Mouse (Mus musculus) left cerebral cortex, postnatal 36 days (tissue): ENCODE measurements around the gene Fam98c. TPM values are rescaled to one million over a fixed set of nuclear protein-coding genes. Genes with fewer than 3 reads are reported as not detected.
"Not testable (repeated sequence)": the region's sequence is repeated elsewhere in the genome, so short reads cannot be mapped to it uniquely, and the experiment has no call there.

Experiments used
- DNase-seq, 2 experiments: peaks; one replicate each; pipeline ENCODE4 v3.0.0; 2021 to 2022; ENCODE audit warnings: low spot score in 2 of 2, mixed read lengths in 1 of 2
- intact Hi-C: fragments of 180-260 bp; cut with DNase I; formaldehyde crosslinking; loops from one replicate; pipeline ENCODE4 v1.15.1; 2025
- total RNA-seq, 2 experiments: library from RNA; stranded (reverse); gene quantifications; 2 replicates each; pipeline ENCODE4 v1.2.3; 2021

Gene Fam98c
- 10 to 100 TPM; 35.3 to 40.3 TPM for total RNA-seq

GRCm38 (mm10) chr7:29155838-29156782, at the start of gene Fam98c:
Gene Fam98c, minus strand, starts transcription at chr7:29156234.
- intact Hi-C loops, result no loop called here

GRCm38 (mm10) chr7:29202577-29202976, 46.5 kb upstream of the Fam98c start:
- intact Hi-C loops, result no loop called here
- DNase-seq, result no peak

More at GRCm38 (mm10) chr7:29155838-29156782, at the start of gene Fam98c:
- peak; percentile 84 to 88 for DNase-seq

GRCm38 (mm10) chr7:29194230-29194629, 38.2 kb upstream of the Fam98c start:
- intact Hi-C loops, result not testable (repeated sequence)

DNA sequence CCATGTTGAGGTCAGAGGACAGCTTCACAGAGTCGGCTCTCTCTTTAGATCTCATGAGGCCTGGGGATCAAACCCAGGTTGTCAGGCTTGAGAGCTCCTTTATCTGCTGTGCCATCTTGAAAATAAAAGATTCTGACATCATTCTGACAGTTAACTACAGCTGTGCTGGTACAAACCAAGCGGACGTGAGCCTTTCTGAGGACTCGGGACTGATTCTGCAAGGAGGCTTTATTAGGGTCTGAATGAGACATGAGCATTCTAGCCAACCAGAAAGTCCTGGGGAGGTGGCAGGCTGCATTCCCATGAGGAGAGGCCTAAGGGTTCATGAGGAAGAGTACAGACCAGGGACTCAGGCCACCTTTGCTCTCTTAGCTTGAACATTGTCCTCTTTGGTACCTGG, 25.3 kb upstream of the Fam98c start:
- intact Hi-C loops, result loop anchor here (2.0 to 5.0 kb wide), 2 partner anchors 57 to 121 kb away; partner anchors contain the start of genes Dpf1 and Yif1b

More at GRCm38 (mm10) chr7:29194230-29194629, 38.2 kb upstream of the Fam98c start:
- not testable (repeated sequence) for DNase-seq

GRCm38 (mm10) chr7:29180854-29181236, 24.8 kb upstream of the Fam98c start:
- DNase-seq, result no peak
- intact Hi-C loops, result loop anchor here (2.0 to 5.0 kb wide), 2 partner anchors 58 to 121 kb away; partner anchors contain the start of genes Dpf1 and Yif1b

More for the DNA sequence above, 25.3 kb upstream of the Fam98c start:
- not testable (repeated sequence) for DNase-seq

GRCm38 (mm10) chr7:29180077-29180853, 24.2 kb upstream of the Fam98c start, which contains the start of gene Psmd8:
Gene Psmd8, minus strand, starts transcription at chr7:29180701.
- intact Hi-C loops, result loop anchor here (2.0 to 5.0 kb wide), 2 partner anchors 59 to 122 kb away; partner anchors contain the start of genes Dpf1 and Yif1b
- peak; percentile 94 to 95 for DNase-seq

- intact Hi-C loops, result no loop called here
- DNase-seq, result no peak
Observed at GRCm38 (mm10) chr7:29179323-29179722, 23.3 kb upstream of the Fam98c start.

GRCm38 (mm10) chr7:29178106-29178505, 22.1 kb upstream of the Fam98c start:
- no peak for DNase-seq
- intact Hi-C loops, result no loop called here

- intact Hi-C loops, result no loop called here
- no peak for DNase-seq
Observed at GRCm38 (mm10) chr7:29172390-29173016, 16.5 kb upstream of the Fam98c start.

GRCm38 (mm10) chr7:29171562-29172097, 15.6 kb upstream of the Fam98c start:
- intact Hi-C loops, result no loop called here
- no peak for DNase-seq

- DNase-seq, result no peak
- intact Hi-C loops, result no loop called here
Observed at GRCm38 (mm10) chr7:29170755-29171561, 14.9 kb upstream of the Fam98c start.

DNA sequence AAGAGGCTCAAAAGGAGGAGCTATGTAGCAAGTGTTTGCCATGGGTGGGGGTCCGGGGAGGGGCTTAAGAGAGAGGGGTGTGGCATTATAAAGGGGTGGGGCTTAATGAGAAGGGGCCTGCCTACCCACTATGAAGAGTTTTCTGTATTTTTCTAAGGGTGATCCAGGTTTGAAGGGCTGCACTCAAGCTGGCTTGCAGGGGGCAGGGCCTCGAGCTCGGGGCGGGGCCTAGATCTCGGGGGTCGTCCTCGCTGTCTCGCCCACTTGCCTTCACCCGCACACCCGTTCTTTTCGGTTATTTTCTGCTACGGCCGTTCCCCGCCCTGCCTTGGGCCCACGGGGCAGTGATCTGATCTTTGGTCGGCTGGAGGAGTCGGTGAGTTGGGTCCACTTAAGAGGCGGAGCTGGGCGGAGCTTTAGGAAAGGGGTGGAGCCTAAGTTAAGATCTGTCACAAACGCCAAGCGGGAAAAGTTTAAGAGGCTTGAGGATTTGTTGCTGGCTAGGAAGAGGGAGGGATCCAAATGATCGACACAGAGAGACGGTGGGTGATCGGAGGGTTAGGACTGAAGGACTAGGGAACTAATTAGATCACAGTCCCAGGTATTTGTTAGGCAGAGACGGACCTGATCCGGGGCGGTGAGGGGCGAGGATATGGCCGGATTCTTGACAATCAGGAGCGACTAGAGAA, 14.2 kb upstream of the Fam98c start, which contains the start of the genes Ggn and Spred3:
TSS of gene Ggn (plus strand) at position 145 of the 689 bp plus-strand sequence.
TSS of gene Spred3 (minus strand) at position 346 of the 689 bp plus-strand sequence.
- intact Hi-C loops, result no loop called here
- peak in 1 of 2 experiments; percentile 50 for DNase-seq

DNA sequence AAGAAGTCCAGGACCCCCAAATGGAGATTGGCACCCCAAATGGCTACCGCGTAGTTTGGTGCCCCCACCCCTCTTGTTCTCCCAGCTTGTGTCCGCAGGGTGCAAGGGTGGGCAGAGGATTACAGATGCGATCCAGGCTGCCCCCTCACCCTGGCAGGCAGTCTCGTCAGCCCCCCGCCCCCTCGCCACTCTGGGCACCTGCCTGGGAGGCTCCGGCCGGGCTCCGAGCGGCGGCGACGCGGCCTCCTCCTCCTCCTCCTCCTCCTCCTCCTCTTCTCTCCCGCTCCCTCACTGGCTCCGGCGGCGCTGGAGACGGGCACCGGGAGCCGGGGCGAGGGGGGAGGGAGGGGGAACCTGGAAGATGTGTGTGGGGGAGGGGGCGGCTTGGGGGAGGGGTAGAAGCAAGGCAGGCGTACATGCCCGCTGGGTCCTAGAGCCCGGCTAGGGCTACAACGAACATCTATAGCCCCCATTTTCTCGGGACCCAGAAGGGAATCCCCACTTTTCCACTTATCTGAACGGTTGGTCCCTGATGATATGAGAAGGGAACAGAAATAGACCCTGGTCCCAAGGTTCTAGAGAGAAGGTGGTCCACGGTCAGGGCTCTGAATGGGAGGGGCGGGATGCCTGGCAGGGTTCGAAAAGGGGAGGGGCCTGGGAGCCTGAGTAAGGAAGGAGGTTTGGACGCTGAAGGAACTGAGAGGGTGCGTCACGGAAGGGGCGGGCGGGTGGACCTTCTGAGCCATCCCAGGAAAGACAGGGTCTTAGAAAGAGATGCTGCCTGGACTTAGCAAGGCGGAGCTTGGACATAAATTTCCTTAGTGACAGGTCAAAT, 13.4 kb upstream of the Fam98c start:
- peak; percentile 83 to 86 for DNase-seq
- intact Hi-C loops, result no loop called here

- DNase-seq, result no peak
- intact Hi-C loops, result no loop called here
Observed at GRCm38 (mm10) chr7:29168791-29169230, 12.8 kb upstream of the Fam98c start.

- DNase-seq, result no peak
- intact Hi-C loops, result no loop called here
Observed at GRCm38 (mm10) chr7:29168121-29168695, 12.2 kb upstream of the Fam98c start.

DNA sequence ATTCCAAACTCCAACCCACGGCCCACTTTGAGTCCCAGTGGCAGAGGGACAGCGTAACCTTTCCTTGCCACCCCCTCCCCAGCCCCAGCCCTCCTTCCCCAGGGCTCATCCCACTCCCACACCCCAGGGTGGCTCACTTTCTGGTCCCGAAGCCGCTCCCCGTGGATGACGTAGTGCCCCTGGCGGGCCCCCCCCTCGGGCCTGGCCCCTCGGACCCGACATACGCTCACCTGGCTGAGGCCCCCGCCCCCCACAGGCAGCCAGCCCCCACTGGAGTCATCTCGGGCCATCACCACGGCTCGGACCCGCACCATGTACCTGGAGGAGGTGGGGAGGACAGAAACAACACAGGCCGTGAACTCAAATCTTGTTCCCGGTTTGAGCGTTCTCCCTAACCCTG, 11.6 kb upstream of the Fam98c start:
- no peak for DNase-seq
- intact Hi-C loops, result no loop called here
